Mouse (Mus musculus): ENCODE measurements around the gene Gpbar1. TPM values are rescaled to one million over a fixed set of nuclear protein-coding genes. Genes with fewer than 3 reads are reported as not detected.

Gene Gpbar1
- not detected for polyA plus RNA-seq (2015; fragmentation: Illumina TruSeq; extraction: RNeasy Lipid Tissue Mini Kit (QIAGEN cat#74804); ENCODE audit: low read depth, low replicate concordance)

DNA sequence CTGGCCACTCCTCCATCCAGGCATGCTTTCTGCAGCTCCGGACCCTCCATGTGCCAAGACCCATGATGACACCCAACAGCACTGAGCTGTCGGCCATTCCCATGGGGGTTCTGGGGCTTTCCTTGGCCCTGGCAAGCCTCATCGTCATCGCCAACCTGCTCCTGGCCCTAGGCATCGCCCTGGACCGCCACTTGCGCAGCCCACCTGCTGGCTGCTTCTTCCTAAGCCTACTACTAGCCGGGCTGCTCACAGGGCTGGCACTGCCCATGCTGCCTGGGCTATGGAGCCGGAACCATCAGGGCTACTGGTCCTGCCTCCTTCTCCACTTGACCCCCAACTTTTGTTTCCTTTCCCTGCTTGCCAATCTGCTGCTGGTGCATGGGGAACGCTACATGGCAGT, at the start of gene Gpbar1:
TSS of gene Gpbar1 (plus strand) at position 13 of the 400 bp plus-strand sequence.

GRCm38 (mm10) chr1:74235938-74236589, 42.3 kb upstream of the Gpbar1 start, which contains the start of gene Arpc2:
Arpc2 (plus strand) TSS chr1:74236084.

DNA sequence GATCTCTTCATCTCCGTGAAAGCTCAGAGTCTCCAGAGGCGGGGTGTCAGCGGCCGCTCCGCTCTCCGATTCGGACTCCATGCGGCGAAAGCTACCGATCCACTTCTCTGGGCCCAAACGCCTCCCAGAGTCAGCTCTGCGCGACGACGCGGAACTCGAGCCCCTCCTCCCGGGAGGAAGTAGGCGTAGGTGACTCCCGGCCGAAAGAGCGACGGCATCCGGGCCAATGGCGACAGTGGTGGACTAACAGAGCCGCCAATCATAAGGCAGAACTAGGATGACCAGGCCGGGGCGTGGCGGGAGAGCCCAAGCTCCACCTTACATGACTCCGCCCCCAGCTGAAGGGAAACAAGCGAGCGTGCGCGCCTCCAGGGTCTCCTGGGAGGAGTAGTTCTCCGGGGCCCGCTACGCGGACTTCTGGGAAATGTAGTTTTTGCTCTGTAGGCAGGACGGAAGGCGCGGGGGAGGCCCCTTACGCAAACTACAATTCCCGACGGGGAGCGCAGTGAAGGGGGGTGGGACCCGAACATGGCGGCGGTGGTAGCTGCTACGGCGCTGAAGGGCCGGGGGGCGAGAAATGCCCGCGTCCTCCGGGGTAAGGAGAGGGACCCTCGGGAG, 6.3 kb downstream of the Gpbar1 start, which contains the start of the genes Aamp and Pnkd:
TSS of gene Aamp (minus strand) at position 196 of the 618 bp plus-strand sequence.
TSS of gene Pnkd (plus strand) at position 388 of the 618 bp plus-strand sequence.

DNA sequence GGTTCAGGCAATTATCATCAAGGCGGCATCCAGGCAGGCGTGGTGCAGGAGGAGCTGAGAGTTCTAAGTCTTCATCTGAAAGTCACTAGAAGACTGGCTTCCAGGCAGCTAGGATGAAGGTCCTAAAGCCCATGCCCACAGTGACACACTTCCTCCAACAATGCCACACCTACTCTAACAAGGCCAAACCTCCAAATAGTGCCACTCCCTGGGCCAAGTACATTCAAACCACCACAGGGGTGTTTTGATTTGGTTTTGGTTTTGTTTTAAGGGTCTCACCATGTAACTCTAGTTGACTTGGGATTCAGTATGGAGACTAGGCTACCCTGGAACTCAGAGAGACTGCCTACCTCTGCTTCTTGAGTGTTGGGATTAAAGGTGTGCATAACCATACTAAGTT, 27.2 kb downstream of the Gpbar1 start, which contains the start of gene Tmbim1:
TSS of gene Tmbim1 (minus strand) at position 101 of the 400 bp plus-strand sequence.

Other genes with a start within 250 kb of the Gpbar1 start
- gene Tns1, start 154.1 kb upstream of the Gpbar1 start, polyA plus RNA-seq (2015; fragmentation: Illumina TruSeq; extraction: RNeasy Lipid Tissue Mini Kit (QIAGEN cat#74804); ENCODE audit: low read depth, low replicate concordance) = 17.1 TPM
- not detected for gene Rufy4, start 153.0 kb upstream of the Gpbar1 start, polyA plus RNA-seq (2015; fragmentation: Illumina TruSeq; extraction: RNeasy Lipid Tissue Mini Kit (QIAGEN cat#74804); ENCODE audit: low read depth, low replicate concordance)
- gene Cxcr2, start 124.6 kb upstream of the Gpbar1 start, polyA plus RNA-seq (2015; fragmentation: Illumina TruSeq; extraction: RNeasy Lipid Tissue Mini Kit (QIAGEN cat#74804); ENCODE audit: low read depth, low replicate concordance) = not detected
- not detected for gene Cxcr1, start 83.9 kb upstream of the Gpbar1 start, polyA plus RNA-seq (2015; fragmentation: Illumina TruSeq; extraction: RNeasy Lipid Tissue Mini Kit (QIAGEN cat#74804); ENCODE audit: low read depth, low replicate concordance)
- gene Arpc2, start 42.5 kb upstream of the Gpbar1 start, polyA plus RNA-seq (2015; fragmentation: Illumina TruSeq; extraction: RNeasy Lipid Tissue Mini Kit (QIAGEN cat#74804); ENCODE audit: low read depth, low replicate concordance) = 293 TPM
- gene Aamp, start 6.2 kb downstream of the Gpbar1 start, polyA plus RNA-seq (2015; fragmentation: Illumina TruSeq; extraction: RNeasy Lipid Tissue Mini Kit (QIAGEN cat#74804); ENCODE audit: low read depth, low replicate concordance) = 163 TPM
- 190 TPM for gene Pnkd, start 6.4 kb downstream of the Gpbar1 start, polyA plus RNA-seq (2015; fragmentation: Illumina TruSeq; extraction: RNeasy Lipid Tissue Mini Kit (QIAGEN cat#74804); ENCODE audit: low read depth, low replicate concordance)
- 43.4 TPM for gene Tmbim1, start 27.1 kb downstream of the Gpbar1 start, polyA plus RNA-seq (2015; fragmentation: Illumina TruSeq; extraction: RNeasy Lipid Tissue Mini Kit (QIAGEN cat#74804); ENCODE audit: low read depth, low replicate concordance)
- gene Catip, start 83.6 kb downstream of the Gpbar1 start, polyA plus RNA-seq (2015; fragmentation: Illumina TruSeq; extraction: RNeasy Lipid Tissue Mini Kit (QIAGEN cat#74804); ENCODE audit: low read depth, low replicate concordance) = 3.0 TPM
- gene Slc11a1, start 96.6 kb downstream of the Gpbar1 start, polyA plus RNA-seq (2015; fragmentation: Illumina TruSeq; extraction: RNeasy Lipid Tissue Mini Kit (QIAGEN cat#74804); ENCODE audit: low read depth, low replicate concordance) = 5.6 TPM
- 21.4 TPM for gene Ctdsp1, start 113.0 kb downstream of the Gpbar1 start, polyA plus RNA-seq (2015; fragmentation: Illumina TruSeq; extraction: RNeasy Lipid Tissue Mini Kit (QIAGEN cat#74804); ENCODE audit: low read depth, low replicate concordance)
- gene Vil1, start 130.8 kb downstream of the Gpbar1 start, polyA plus RNA-seq (2015; fragmentation: Illumina TruSeq; extraction: RNeasy Lipid Tissue Mini Kit (QIAGEN cat#74804); ENCODE audit: low read depth, low replicate concordance) = 0.31 TPM
- gene Cnot9, start 227.5 kb downstream of the Gpbar1 start, polyA plus RNA-seq (2015; fragmentation: Illumina TruSeq; extraction: RNeasy Lipid Tissue Mini Kit (QIAGEN cat#74804); ENCODE audit: low read depth, low replicate concordance) = 23.2 TPM